Mouse (Mus musculus) WW6 (cell line): ENCODE measurements around the gene Sympk.

ENCODE experiments used
- DNase-seq: peaks from one replicate; pipeline ENCODE4 v3.0.0-alpha.2; 2013; ENCODE audit warnings: low read depth, low spot score

Sympk gene

DNA sequence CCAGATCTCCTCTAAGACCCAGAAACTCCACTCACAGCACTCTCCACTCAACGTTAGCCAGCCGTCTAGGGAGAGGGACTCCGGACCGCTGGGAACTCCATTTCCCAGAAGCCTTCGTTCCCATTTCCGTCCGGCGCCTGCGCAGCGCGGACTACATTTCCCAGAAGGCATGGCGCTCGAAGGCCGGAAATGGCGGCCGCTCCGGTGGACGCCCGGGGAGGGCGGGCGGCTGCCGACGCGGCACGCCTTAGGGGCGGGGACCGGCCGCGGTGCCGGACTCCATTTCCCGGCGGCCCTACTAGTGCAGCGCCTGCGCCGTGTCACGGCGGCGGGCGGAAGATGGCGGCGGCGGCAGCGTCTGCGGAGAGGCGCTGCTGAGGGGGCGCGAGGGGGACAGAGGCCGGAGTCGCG lies at the start of gene Sympk:
Gene Sympk (plus strand): TSS at position 282 of the 411 bp plus-strand sequence.
- peak; percentile 89 for DNase-seq

DNA sequence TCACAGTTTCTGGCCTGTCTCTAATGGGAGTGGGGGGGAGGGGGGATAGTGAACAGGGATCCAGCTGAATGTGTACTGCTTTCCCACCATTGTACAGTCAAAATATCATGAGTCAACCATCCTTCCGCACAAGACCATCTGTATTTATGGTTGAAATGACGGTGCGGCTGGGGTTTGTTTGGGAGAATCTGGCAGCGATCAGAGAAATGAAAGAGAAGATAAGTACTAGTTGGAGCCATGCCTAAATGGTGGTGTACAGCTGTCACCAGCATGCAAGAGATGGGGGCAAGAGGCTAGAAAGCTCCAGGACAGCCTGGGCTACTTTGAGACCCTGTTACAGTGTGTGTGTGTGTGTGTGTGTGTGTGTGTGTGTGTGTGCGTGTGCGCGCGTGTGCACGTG lies 45.8 kb upstream of the Sympk start:
- no peak for DNase-seq

DNA sequence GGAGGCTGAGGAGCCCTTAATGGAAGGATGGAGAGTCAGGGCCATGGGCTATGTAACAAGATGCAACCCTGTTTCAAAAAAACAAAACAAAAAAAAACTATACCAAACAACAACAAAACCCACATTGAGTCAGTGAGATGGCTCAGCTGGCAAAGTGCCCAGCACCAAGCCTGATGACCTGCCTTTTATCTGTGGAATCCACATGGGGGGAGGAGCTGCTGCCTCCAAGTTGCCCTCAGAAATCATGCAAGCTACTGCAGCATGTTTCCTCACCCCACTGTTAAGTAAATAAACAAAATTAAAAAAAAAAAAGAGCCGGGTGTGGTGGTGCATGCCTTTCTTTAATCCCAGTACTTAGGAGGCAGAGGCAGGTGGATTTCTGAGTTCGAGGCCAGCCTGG lies 37.7 kb upstream of the Sympk start:
- DNase-seq, result no peak

DNA sequence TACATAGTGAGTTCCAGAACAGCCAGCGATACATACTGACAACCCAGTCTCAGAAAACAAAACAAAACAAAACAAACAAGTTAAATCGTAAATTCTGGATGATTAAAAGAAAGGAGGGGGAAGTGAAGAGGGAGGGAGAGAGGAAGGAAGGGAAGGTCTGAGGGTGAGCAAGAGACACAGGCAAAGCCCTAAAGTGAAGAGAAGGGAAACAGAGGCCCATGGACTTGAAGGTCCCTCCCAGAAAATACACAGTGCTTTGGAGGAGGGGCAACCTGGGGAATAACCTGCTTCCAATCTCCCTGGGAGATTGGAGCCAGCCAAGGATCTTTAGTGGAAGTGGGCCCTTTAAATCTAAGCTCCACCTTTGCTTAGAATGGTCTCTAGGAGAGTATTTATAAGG lies 37.1 kb upstream of the Sympk start, which contains the start of gene Nanos2:
Gene Nanos2 (plus strand): TSS at position 301 of the 400 bp plus-strand sequence.
- no peak for DNase-seq

DNA sequence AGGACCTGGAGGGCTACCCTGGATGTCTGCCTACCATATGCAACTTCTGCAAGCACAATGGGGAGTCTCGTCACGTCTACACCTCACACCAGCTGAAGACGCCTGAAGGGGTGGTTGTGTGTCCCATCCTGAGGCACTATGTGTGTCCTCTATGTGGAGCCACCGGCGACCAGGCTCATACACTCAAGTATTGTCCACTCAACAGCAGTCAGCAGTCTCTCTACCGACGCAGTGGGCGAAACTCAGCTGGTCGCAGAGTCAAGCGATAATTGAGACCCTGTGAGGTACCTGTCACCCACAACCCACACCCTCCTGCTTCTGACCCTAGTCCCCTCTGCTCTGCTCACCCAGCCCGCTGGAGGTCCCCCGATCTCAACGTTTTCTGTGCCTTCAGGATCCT lies 36.4 kb upstream of the Sympk start:
- no peak for DNase-seq

DNA sequence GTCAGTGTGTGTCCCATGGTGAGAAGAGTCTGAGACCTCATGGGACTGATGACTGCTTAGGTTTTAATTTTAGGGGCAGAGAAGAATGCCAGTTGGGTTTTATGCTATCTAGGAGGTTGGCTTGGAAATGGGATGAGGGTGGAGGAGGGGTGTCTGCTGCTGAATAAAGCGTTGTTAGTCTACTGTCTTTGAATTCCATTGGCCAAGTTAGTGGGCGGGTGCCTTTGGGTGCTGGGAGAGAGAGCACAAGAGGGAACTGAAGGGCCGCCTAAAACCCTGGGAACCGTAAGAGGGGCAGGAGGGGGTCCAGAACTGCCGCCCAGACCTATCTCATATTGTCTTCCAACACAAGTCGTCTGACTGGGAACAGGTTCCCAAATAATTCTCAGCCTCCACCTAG lies 35.4 kb upstream of the Sympk start:
- DNase-seq, result no peak

DNA sequence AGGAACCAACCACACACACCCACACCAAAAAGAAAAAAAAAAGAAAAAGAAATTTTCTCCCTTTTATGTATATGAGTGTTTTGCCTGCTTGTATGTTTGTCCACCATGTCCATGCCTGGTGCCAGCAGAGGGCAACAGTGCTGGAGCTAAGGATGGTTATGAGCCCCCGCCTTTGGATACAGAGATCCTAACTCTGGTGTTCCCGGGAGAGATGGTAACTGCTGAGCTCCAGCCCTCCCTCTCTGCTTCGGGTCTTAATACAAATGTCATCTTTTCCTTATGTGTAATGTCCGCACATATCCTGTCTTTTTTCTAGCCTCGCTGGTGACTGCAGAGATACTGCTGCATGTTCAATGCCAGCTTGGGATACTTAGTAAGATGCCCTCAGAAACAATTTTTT lies 34.2 kb upstream of the Sympk start:
- no peak for DNase-seq

DNA sequence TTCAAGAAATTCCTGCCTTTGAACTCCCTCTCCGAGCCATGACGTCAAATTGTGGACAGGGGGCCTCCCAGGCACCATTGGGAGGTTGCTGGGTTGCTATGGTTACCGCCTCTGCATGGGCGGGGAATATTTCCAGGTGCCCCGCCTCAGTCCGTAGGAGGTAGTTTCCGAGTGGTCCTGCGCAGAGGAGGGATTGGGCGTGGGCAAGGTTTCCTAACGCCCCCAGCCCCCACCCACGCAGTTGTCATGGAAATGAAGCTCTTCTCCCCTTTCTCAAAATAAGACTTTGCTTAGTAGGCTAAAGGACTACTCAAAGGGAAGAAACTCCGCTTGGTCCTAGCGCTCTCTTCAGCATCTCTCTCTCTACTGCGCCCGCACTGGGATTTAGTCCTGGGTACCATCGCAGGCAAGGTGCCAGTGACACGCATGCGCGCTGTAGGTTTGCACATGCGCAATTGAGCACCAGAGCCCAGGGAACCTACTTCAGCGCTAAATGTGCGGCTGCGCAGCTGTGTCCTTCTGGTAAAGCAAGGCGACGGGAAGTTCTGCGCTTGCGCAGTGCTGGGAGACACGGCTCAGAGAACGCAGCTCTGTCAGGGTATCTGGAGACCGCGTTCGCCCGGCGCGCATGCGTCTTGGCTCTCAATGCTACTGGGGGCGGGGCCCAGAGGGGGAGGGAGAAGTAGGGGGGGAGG lies 33.4 kb upstream of the Sympk start, which contains the start of gene Mypop:
Gene Mypop (plus strand): TSS at position 645 of the 695 bp plus-strand sequence.
- DNase-seq, result peak; percentile 100

DNA sequence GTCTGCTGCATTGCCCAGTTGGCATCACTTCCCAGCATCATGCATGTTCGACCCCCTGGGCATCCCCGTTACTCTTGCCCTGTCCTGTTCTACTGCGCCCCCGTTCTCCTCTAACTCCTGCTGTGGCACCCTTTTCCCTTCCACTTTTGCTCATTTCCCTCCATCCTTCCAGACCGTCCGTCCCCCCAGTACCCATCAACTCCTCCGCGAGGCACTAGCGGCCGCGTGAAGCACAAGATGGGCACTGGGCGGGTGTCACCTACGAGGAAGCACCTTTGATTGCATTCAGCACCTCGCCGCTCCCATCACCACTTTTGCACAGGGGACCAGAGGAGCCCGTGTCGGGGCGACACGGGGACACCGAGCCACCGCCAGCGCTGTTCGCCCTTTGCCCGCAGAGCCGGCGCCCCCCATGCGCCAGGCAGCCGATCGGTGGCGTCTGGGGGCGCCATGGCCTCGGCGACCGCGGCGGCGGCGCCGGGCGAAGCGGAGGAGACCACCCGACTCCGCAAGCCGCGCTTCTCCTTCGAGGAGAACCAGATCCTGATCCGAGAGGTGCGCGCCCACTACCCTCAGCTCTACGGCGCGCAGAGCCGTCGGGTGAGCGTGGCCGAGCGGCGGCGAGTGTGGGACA lies 32.4 kb upstream of the Sympk start:
- DNase-seq, result no peak

DNA sequence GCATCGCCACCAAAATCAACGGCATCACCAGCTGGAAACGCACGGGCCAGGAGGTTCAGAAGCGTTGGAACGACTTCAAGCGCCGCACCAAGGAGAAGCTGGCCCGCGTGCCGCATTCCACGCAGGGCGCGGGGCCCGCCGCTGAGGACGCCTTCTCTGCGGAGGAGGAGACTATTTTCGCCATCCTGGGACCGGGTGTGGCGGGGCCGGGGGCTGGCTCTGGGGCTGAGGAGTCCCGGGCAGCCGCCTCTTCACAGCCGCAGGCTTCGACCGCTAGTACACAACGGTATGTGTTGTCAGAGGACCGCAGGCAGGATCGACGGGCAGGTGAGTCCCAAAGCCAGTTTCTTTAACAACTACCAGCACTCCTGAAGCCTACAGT lies 31.9 kb upstream of the Sympk start:
- DNase-seq, result no peak

DNA sequence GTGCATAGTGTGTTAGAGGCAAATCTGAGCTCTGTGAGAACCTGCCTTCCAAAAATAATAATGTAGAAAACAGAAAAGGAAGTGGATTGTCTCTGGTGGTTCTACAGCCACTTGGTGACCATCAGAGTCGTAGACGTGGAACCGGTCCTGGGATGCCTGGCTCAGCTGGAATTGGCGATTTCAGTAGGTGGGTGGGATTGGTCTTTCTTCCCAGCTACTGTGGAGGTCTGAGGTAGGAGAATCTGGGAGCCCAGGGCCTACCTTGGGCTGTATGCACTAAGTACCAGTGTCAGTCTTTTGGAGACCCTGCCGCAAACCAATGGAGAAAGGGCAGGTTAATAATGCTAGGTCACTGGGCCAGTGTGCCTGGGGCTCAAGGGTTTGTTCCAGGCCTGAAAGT lies 31.1 kb upstream of the Sympk start:
- DNase-seq, result no peak

DNA sequence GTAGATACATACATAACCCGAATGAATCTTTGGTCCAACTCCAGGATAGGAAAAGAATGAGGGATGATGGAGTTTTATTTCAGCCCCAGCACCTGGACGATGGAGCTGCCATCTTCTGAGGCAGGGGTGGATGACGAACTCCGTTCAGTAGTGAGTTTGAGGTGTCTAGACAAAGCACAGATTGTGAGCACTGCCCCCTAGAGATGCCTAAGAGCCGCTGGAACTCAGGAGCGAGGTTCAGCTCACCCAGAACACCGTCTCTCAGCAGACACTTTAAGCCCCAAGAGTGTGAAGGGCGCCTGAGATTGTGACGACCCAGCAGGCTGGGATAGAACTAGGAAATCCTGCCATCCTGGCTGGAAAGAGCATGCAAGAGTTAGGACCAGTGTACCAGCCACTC lies 25.3 kb upstream of the Sympk start:
- no peak for DNase-seq

DNA sequence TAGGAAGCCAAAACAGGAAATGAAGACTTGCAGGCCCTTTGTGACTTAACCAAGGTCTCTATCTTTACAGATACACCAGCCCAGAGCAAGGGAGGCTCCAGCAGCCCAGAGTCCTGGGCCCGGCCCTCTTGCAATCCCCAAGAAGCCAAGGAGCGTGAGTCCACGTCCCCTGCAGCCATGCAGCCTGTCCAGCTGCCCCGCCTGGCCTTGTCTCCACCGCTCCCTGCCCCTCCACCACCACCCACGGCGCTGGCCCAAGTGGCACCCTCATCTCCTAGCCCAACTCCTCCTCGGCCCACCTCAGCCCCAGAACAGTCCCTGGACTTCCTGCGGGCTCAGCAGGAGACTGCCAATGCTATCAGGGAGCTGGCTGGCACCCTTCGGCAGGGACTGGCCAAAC lies 23.8 kb upstream of the Sympk start:
- no peak for DNase-seq

DNA sequence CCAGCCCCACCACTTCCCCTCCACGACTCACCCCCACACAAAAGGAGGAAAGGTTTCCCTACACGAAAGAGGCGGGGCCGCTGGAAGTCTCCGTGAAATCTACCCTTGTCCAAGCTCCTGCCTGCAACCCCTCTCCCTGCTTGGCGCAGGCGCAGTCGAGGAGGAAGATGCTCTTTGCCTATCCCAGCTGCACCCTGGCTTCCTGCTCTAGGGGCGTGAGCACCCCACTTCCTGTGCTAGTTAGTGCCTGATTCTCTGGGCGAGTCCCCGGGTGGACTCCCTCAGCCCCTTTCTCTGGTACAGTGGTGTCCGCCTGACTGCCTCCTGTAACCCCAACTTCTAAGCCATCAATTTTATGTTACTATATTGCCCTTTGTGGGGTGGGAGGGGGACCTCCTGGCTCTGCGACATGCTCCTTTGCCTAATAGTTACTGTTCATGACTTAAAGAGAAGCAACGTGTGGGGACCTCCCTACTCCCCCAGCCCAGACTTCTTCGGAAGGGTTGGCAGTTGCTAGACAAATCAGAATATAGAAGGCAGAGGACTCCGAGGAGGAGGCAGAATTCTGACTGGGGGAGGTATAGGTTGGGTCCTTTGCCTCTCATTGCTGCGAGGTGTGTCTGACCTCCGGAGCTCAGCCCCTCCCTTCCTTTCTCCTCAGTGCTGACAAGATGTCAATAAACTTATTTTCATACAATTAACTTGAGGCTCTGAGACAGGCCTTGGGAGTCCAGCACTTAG lies 22.9 kb upstream of the Sympk start:
- peak; percentile 49 for DNase-seq

DNA sequence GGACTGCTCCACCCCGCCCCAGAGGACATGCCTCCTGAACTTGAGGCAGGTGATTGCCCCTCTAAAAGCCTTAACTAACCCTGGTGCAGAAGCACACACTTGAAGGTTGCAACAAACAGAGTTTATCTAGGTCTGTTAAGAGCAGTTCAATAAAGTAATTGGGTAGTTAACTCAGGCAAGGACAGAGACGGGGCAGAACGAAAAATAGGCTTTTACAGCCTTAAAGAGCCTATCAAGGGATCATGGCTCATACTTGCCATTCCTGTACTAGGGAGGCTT lies 22.4 kb upstream of the Sympk start:
- DNase-seq, result no peak

DNA sequence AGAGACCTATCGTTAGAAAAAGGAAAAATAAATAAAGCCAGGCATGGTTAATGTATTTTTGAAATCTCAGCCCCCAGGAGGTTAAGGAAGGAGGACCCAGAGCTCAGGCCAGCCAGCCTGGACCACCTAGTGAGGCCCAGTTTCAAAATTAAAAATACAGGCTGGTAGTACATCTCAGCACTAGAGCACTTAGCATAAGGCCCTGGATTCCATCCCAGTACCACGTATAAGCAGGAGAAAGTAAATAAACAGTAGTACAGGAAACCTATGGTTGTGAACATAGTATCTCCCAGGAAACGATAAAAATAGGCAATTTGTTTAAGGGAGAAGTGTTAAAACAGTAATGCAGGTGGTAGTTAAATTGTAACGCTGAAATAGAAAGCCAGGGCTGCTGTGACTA lies 22.1 kb upstream of the Sympk start:
- DNase-seq, result no peak

DNA sequence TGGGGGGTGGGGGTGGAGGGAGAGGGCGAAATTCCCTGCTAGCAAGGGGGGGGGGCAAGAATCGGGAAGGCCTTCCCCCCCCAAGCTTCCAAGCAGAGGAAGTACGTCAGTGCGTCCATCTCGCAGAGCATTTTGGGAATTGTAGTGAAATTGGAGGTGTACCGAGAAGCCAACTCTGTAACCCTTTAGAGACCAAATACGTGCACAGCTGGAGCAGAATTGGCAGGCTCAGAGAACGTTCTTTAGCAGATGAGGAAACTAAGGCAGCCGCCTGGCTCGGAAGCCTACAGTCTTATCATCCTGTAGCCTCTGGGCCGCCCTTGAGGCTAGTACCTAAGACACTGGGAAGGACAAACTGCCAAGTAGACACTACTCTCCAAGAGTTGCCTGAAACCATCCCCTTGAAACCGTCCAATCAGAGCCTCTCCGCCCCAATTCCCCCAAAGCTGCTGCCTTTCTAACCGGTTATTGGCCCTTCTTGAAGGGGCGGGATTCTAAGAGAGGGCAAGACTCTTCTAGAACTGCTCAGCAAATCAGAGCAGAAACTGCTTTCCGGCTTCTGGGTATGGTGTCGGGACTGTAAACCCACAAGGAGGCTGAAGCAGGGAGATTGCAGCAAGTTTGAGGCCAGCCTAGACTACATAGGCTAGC lies 21.2 kb upstream of the Sympk start:
- peak; percentile 75 for DNase-seq

DNA sequence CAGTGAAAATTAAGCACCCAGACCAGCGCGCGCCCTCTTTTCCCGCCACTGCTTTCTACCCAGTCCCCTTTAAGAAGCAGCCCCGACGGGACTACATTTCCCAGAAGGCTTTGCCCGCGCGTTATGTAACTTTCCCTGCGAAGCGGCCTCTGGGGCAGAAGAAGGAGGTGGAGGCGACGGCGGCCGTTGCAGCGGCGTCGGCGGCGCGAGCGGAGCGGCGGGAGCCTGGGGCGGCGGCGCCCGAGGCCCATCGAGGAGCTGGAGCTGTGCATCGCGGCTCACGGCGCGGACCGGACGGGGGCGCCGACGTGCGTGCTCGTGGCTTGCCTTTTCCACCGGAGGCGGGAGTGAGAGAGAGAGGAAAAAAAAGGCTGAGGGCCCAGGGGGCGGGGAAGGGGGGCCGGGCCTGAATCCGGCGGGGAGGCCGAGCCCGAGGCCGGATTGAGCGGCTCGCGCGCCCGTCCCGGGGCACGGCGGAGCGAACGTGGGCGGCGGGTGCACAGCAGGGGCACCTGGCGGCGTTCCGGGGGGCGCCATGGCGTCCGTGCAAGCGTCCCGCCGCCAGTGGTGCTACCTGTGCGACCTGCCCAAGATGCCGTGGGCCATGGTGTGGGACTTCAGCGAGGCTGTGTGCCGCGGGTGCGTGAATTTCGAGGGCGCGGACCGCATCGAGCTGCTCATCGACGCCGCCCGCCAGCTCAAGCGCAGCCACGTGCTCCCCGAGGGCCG lies 20.1 kb upstream of the Sympk start, which contains the start of gene Irf2bp1:
Gene Irf2bp1 (plus strand): TSS at position 143 of the 729 bp plus-strand sequence.
- peak; percentile 82 for DNase-seq

DNA sequence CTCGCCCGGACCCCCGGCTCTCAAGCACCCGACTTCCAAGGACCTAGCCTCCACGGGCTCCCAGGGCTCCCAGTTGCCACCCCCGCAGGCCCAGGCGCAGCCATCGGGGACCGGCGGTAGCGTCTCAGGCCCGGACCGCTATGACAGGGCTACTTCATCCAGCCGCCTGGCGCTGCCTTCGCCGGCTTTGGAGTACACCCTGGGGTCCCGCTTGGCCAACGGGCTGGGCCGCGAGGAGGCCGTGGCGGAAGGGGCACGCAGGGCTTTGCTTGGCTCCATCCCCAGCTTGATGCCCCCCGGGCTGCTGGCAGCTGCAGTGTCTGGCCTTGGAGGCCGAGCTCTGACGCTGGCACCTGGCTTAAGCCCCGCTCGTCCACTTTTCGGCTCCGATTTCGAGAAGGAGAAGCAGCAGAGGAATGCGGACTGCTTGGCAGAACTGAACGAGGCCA lies 19.5 kb upstream of the Sympk start:
- DNase-seq, result no peak

DNA sequence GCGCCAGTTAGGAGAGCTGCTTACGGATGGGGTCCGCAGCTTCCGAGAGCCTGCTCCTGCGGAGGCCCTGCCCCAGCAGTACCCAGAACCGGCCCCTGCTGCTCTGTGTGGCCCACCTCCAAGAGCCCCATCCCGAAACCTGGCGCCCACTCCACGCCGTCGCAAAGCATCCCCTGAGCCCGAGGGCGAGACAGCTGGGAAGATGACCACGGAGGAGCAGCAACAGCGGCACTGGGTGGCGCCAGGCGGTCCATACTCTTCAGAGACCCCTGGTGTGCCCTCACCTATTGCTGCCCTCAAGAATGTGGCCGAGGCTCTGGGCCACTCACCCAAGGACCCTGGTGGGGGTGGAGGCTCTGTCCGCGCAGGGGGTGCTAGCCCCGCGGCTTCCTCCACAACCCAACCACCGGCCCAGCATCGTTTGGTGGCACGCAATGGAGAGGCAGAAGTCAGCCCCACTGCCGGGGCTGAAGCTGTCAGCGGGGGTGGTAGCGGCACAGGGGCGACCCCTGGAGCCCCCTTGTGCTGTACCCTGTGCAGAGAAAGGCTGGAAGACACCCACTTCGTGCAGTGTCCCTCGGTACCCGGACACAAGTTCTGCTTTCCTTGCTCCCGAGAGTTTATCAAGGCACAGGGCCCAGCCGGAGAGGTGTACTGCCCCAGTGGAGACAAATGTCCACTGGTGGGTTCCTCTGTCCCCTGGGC lies 18.6 kb upstream of the Sympk start:
- DNase-seq, result no peak

DNA sequence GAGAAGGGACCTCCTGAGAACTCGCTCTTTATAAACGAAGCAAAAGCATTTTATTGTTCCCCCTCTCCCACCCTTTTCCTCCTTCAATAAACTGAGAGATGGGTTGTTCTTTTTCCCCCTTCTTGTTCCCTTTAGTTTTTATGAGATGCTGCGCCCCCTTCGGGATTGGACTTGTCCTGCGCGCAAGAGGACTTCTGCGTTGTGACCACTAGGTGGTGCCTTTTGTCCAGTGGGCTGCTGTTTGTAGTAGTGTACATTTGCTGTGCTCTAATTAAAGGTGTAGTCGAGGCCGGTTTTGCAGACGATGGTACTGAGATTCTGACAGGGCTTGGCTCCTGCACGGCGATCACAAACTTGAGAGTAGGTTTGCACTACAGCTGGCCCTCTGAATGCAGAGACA lies 17.7 kb upstream of the Sympk start:
- peak; percentile 64 for DNase-seq
